Mouse (Mus musculus): ENCODE data around the gene Gm20388.

Gm20388 gene

GRCm38 (mm10) chr8:119960531-119961104, 50.0 kb downstream of the Gm20388 start:
- peak; percentile 35 to 44 for DNase-seq (ENCODE audit: low spot score in 2 of 2)

DNA sequence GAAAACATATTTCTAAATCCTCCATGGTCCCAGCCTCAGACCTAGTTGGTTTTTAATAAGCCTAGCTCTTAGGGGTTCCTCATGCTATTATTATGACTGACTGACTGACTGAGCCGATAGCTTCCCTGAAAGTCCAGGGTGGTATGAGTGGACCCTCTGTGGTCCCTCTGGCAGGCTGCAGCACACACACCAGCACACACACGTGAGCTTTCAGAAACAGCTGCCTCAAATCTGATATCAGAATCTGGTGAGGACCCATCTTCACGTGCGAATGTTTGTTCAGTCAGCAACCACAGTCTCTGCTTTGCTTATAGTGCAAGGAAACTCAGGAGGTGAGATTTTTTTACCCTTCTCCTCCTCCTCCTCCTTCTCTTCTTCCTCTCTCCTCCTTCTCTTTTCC, 54.2 kb downstream of the Gm20388 start:
- no peak for DNase-seq (ENCODE audit: low spot score in 2 of 2)

- DNase-seq (ENCODE audit: low spot score in 2 of 2), result no peak
Observed at GRCm38 (mm10) chr8:119967435-119967834, 56.8 kb downstream of the Gm20388 start.

- no peak for DNase-seq (ENCODE audit: low spot score in 2 of 2)
Observed at GRCm38 (mm10) chr8:119970169-119970568, 59.5 kb downstream of the Gm20388 start.

DNA sequence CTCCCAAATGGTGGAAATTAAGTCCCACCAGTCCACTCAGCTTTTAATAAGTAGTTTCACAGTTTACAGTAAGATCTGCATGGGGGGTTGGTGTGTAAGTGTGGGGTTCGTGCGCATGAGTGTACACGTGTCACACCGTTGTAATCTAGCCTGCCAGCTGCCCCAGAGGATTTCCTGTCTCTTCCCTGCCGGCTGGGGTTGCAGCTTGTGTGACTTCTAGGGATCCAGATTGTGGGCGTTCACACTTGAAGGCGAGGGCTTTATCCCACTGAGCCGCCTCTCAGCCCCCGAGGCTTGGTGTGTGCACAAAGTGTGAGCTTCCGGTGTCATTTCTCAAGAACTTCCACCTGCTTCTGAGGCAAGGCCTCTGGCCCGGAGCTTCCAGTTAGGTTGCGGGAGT, 61.9 kb downstream of the Gm20388 start:
- DNase-seq (ENCODE audit: low spot score in 2 of 2), result no peak

DNA sequence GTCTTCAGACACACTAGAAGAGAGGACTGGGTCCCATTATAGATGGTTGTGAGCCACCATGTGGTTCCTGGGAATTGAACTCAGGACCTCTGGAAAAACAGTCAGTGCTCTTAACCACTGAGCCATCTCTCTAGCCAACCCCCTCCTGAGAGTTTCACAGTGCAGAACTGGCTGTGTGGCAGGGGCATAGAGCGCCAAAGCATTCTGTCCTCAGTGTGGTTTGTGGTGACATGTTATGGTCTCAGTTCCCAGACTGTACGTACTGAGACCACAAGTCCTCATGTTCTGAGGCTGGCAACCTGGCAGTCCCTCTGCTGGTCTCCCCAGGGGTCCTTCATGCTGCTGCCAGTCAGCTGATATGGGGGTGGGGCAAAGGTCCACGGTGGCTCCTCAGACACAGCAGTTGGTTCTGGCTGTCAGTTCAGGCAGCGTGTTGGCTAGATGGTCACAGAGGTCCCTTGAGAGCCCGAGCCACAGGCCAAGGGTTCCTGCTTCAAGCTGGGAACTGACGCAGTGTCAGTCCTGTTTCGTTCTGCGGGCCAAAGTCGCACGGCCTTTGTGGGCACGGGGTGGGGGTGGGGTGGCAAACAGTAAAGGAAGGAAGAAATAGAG, 68.2 kb downstream of the Gm20388 start:
- no peak for DNase-seq (ENCODE audit: low spot score in 2 of 2)

GRCm38 (mm10) chr8:119981253-119981652, 70.6 kb downstream of the Gm20388 start:
- no peak for DNase-seq (ENCODE audit: low spot score in 2 of 2)

GRCm38 (mm10) chr8:119984085-119984484, 73.4 kb downstream of the Gm20388 start:
- no peak for DNase-seq (ENCODE audit: low spot score in 2 of 2)

GRCm38 (mm10) chr8:119986174-119986573, 75.5 kb downstream of the Gm20388 start:
- DNase-seq (ENCODE audit: low spot score in 2 of 2), result no peak

DNA sequence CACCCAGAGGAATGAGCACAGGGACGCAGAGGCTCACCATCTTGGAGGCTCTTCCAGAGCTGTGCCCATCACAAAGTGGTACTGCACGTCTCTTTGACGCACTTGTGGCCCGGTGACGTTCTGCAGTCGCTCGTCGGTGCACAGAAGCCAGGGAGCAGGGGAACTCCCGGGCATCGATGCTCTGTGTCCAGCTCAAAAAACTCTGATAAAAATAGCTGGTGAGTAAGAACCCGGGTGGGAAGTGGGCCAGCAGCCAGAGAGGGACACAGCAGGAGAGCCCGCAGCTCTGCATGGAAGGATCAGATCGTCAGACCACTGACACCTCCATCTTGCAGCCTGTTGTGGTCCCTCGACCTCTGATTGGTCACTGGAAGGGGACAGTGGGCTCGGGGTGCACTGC, 77.4 kb downstream of the Gm20388 start:
- DNase-seq (ENCODE audit: low spot score in 2 of 2), result peak in 1 of 2 experiments; percentile 47

DNA sequence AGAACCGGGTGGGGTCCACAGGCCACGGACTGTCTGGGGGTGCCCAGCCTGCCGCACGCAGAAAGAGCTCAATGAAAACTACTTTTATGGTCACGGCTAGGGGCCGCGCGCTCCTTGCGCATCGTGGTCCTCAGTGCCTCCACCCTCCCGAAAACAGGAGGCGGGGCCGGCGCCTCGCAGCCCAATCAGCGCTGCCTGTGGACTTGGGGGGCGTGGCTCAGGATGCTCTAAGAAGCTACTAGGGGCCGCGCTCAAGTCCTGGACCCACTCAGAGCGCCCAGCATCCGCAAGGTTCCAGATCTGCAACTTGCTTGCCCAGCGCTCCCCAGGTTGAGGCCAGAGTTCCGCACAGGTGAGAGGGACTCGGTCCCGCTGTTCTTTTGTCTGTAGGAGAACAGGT, 81.6 kb downstream of the Gm20388 start, which contains the start of gene Crispld2:
Crispld2 (plus strand) TSS at position 190 of the 400 bp plus-strand sequence.
- DNase-seq (ENCODE audit: low spot score in 2 of 2), result peak; percentile 83 to 87

DNA sequence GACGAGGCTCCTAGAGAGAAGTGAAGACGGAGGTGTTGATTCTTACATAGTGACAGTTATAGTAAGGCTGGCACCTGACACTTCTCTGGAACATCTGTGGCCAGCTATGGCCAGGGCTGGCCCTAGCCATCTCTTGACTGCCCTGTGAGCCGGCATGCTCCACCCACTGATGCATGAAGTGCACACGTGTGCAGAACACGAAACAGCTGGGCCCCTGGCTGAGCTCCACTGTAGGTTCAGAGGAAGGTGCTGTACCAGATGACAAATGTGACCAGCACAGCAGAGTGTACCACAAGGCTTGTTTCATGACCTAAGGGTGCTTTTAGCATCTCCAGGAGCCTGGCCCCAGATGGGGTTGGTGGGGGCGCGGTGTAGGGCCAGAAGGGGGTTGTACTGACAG, 83.5 kb downstream of the Gm20388 start:
- no peak for DNase-seq (ENCODE audit: low spot score in 2 of 2)

GRCm38 (mm10) chr8:119994556-119994955, 83.9 kb downstream of the Gm20388 start:
- DNase-seq (ENCODE audit: low spot score in 2 of 2), result no peak

DNA sequence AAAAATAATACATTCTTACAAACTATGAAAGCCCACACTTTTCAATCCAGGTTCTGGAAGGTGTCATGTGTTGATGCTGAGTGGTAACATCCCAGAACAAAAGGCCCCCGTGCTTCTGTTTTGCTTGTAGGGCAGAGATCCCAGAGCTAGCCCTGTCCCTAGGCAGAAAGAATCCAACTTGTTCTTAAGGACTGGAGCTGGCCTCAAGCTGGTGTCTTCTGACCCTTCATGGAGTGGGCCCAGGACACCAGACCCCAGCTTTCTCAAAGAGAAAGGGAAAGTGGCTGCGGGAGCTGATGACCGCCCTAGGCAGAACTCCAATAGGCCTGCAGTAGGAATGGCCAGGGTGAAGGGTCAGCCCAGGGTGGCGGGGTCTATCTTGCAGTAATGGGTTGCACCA, 86.6 kb downstream of the Gm20388 start:
- DNase-seq (ENCODE audit: low spot score in 2 of 2), result no peak

GRCm38 (mm10) chr8:120000461-120000860, 89.8 kb downstream of the Gm20388 start:
- peak in 1 of 2 experiments; percentile 56 for DNase-seq (ENCODE audit: low spot score in 2 of 2)

GRCm38 (mm10) chr8:120001712-120002111, 91.1 kb downstream of the Gm20388 start:
- DNase-seq (ENCODE audit: low spot score in 2 of 2), result peak in 1 of 2 experiments; percentile 30

- DNase-seq (ENCODE audit: low spot score in 2 of 2), result no peak
Observed at GRCm38 (mm10) chr8:120002348-120002747, 91.7 kb downstream of the Gm20388 start.

- DNase-seq (ENCODE audit: low spot score in 2 of 2), result peak; percentile 65 to 67
Observed at GRCm38 (mm10) chr8:120004154-120004702, 93.6 kb downstream of the Gm20388 start.

GRCm38 (mm10) chr8:120004705-120005381, 94.2 kb downstream of the Gm20388 start:
- no peak for DNase-seq (ENCODE audit: low spot score in 2 of 2)

- DNase-seq (ENCODE audit: low spot score in 2 of 2), result peak in 1 of 2 experiments; percentile 42
Observed at GRCm38 (mm10) chr8:120006645-120007160, 96.1 kb downstream of the Gm20388 start.

DNA sequence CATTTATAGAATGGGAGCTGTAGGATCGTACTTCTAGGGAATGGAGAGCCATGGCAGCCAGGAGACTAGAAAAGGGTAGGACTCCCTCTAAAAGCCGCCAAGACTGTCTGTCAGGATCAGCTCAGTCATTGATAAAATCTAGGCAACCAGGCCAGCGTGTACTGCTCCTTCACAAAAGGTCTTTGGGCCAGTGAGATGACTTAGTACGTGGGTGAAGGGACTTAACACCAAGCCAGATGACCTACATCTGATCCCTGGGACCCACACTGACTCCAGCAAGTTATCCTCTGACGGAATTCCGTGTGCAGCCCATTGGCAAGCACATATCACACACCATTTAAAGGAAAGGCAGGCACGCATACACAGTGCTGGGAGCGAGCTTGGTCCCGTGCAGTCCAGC, 96.5 kb downstream of the Gm20388 start:
- DNase-seq (ENCODE audit: low spot score in 2 of 2), result no peak

GRCm38 (mm10) chr8:120009284-120009683, 98.6 kb downstream of the Gm20388 start:
- DNase-seq (ENCODE audit: low spot score in 2 of 2), result no peak

Data from heart, adult 9 months (tissue).